8 mouse cellular contexts compared by ENCODE assay signal in genomic region chr7:75642178-75642777, GRCm38 (mm10).
DNase-seq lines count a peak whose midpoint lies in the region; ATAC-seq lines count a peak whose summit lies in the region.

No protein-coding gene starts in this region.

- peak overlapping the region; percentile 12; the same call in 1 of the 2 replicates for H3K9ac ChIP-seq in forebrain, embryonic 11.5 days (ENCODE audit: low read length)
- peak overlapping the region; percentile 50 for H3K9ac ChIP-seq in heart, embryonic 16.5 days (ENCODE audit: low read length)
- peak overlapping the region; percentile 34; the same call in 1 of the 2 replicates for H3K9ac ChIP-seq in lung, embryonic 16.5 days (ENCODE audit: low read length)

- peak; percentile 85 for ATAC-seq in forebrain, embryonic 11.5 days (replicated peaks; ENCODE audit: low FRiP score)
- ATAC-seq in heart, embryonic 16.5 days (replicated peaks; ENCODE audit: extremely low read depth, insufficient read depth, low FRiP score): peak; percentile 79
- ATAC-seq in lung, embryonic 16.5 days (ENCODE audit: low read depth): peak; percentile 85
- no peak for ATAC-seq in erythroblast, adult 5-6 weeks (replicated peaks; ENCODE audit: low FRiP score, poor library complexity, severe bottlenecking)

- no peaks in the 10 kb centered on the region for H3K9me3 ChIP-seq in forebrain, embryonic 11.5 days (ENCODE audit: control insufficient read depth, low read length)
- H3K9me3 ChIP-seq in heart, embryonic 16.5 days (replicated peaks; ENCODE audit: control insufficient read depth, low read length): no peaks in the 10 kb centered on the region
- no peaks in the 10 kb centered on the region for H3K9me3 ChIP-seq in lung, embryonic 16.5 days (ENCODE audit: control insufficient read depth, low read length)

- 0 out of 2 replicates have a peak overlapping the region, but pooled peaks have one; percentile 25 for H3K27ac ChIP-seq in forebrain, embryonic 11.5 days (ENCODE audit: low read depth, low read length)
- H3K27ac ChIP-seq in heart, embryonic 16.5 days (ENCODE audit: low read length): peak overlapping the region; percentile 82
- H3K27ac ChIP-seq in lung, embryonic 16.5 days (ENCODE audit: low read length): peak overlapping the region; percentile 84

- 4% methylated on average over 9 of the region's 9 CpGs for WGBS in forebrain, embryonic 11.5 days
- 6% methylated on average over 9 of the region's 9 CpGs for WGBS in heart, embryonic 16.5 days
- WGBS in lung, embryonic 16.5 days: 4% methylated on average over 9 of the region's 9 CpGs

- H3K27me3 ChIP-seq in forebrain, embryonic 11.5 days (ENCODE audit: control insufficient read depth, insufficient read depth, low read length): no peaks in the 10 kb centered on the region
- H3K27me3 ChIP-seq in heart, embryonic 16.5 days (ENCODE audit: control insufficient read depth, insufficient read depth, low read length): no peaks in the 10 kb centered on the region
- H3K27me3 ChIP-seq in lung, embryonic 16.5 days (ENCODE audit: control insufficient read depth, insufficient read depth, low read depth, low read length): no peaks in the 10 kb centered on the region

- peaks cover 3% of the 10 kb centered on the region; the same call in 1 of the 2 replicates for H3K4me1 ChIP-seq in forebrain, embryonic 11.5 days (replicated peaks; ENCODE audit: control insufficient read depth, insufficient read depth, low read length)
- H3K4me1 ChIP-seq in heart, embryonic 16.5 days (ENCODE audit: control insufficient read depth, insufficient read depth, low read length): peaks cover 39% of the 10 kb centered on the region
- H3K4me1 ChIP-seq in lung, embryonic 16.5 days (replicated peaks; ENCODE audit: control insufficient read depth, insufficient read depth, low read length): peaks cover 30% of the 10 kb centered on the region

- H3K4me2 ChIP-seq in forebrain, embryonic 11.5 days (ENCODE audit: low read depth, low read length, severe bottlenecking): peak overlapping the region; percentile 47
- peak overlapping the region; percentile 60 for H3K4me2 ChIP-seq in heart, embryonic 16.5 days (ENCODE audit: low read depth, low read length)
- H3K4me2 ChIP-seq in lung, embryonic 16.5 days (ENCODE audit: low read depth, low read length): peak overlapping the region; percentile 51

- DNase-seq in ovary, postnatal 36 days (ENCODE audit: low spot score): peak; percentile 63
- DNase-seq in ovary, postnatal 14 days (ENCODE audit: low spot score): no peak
- DNase-seq in forebrain, embryonic 11.5 days (ENCODE audit: low spot score): peak; percentile 76
- peak; percentile 80 for DNase-seq in kidney, postnatal 10 days
- peak; percentile 10 for DNase-seq in right cerebral cortex, postnatal 14 days

- H3K36me3 ChIP-seq in forebrain, embryonic 11.5 days (ENCODE audit: control insufficient read depth, insufficient read depth, low read length): no peaks in the 10 kb centered on the region
- no peaks in the 10 kb centered on the region for H3K36me3 ChIP-seq in heart, embryonic 16.5 days (ENCODE audit: control insufficient read depth, insufficient read depth)
- no peaks in the 10 kb centered on the region for H3K36me3 ChIP-seq in lung, embryonic 16.5 days (ENCODE audit: control insufficient read depth, insufficient read depth, low read length)

- peak overlapping the region; percentile 16 for H3K4me3 ChIP-seq in forebrain, embryonic 11.5 days (ENCODE audit: low read depth, low read length)
- peak overlapping the region; percentile 41 for H3K4me3 ChIP-seq in heart, embryonic 16.5 days (ENCODE audit: low read length)
- H3K4me3 ChIP-seq in lung, embryonic 16.5 days (ENCODE audit: low read length): peak overlapping the region; percentile 20

Comparison
In these comparisons a context has a peak if more than half of its experiments do, and no peak if none do; other contexts are left out.
1. H3K27ac ChIP-seq: peak in every context shown above with its lines; median percentile 84 in lung, embryonic 16.5 days; 82 in heart, embryonic 16.5 days; 25 in forebrain, embryonic 11.5 days.